Comparison of ENCODE assay signal across 18 mouse cellular contexts in genomic region chr10:4780926-4781325, GRCm38 (mm10).
"Had no signal": no experiment of that assay in that cellular context is flagged by ENCODE, and none has a peak within 500 bp of the region (broad histone marks: within the 10 kb centered on the region; RNA-seq: fewer than 3 reads in every experiment).

No protein-coding gene starts in this region.

- H3K4me1 ChIP-seq: kidney, embryonic 15.5 days; limb, embryonic 12.5 days; limb, embryonic 15.5 days; liver, embryonic 13.5 days; midbrain, embryonic 12.5 days; midbrain, embryonic 15.5 days; neural tube, embryonic 12.5 days; neural tube, embryonic 15.5 days had no signal

- H3K4me3 ChIP-seq: kidney, embryonic 15.5 days; limb, embryonic 12.5 days; limb, embryonic 15.5 days; liver, embryonic 13.5 days; midbrain, embryonic 12.5 days; midbrain, embryonic 15.5 days; neural tube, embryonic 12.5 days; neural tube, embryonic 15.5 days had no signal

- ATAC-seq: intestine, postnatal 0 days; lung, postnatal 0 days; midbrain, embryonic 15.5 days had no signal

- DNase-seq: kidney, adult 8-10 months; kidney, postnatal 10 days; kidney, postnatal 36 days; left cerebral cortex, postnatal 4 days; liver, embryonic 13.5 days; lung, embryonic 14.5 days; lung, postnatal 36 days; thymus, adult 18-20 months; thymus, postnatal 36 days had no signal
